Comparison of ENCODE assay signal across 9 mouse cellular contexts in the genomic region with DNA sequence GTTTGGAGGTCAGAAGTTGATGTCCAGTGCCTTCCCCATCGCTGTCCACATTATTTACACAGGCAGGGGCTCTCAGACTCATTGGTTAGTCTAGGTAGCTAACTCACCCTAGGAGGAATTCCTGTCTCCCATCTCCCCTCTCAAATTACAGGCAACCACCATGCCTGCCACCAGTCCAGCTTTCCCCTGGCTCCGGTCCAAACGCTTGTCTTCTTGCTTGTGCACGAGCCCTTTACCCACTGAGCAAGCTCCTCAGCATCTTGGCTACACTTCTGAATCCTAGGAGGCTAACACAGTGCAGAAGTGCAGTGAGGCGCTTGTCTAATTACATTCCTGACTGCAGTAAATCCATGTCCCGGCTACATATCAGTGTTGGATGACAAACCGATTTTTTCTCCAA. TPM values are rescaled to one million over a fixed set of nuclear protein-coding genes. Genes with fewer than 3 reads are reported as not detected.
DNase-seq lines count a peak whose midpoint lies in the region.
"Had no signal": no experiment of that assay in that cellular context is flagged by ENCODE, and none has a peak within 500 bp of the region (broad histone marks: within the 10 kb centered on the region; RNA-seq: fewer than 3 reads in every experiment).

No protein-coding gene starts in this region.

- peak; percentile 7 for DNase-seq in gastrocnemius, adult 18-20 months (ENCODE audit: low spot score)
- no peak for DNase-seq in gastrocnemius, adult 8-10 months (ENCODE audit: low spot score in 2 of 2)
- DNase-seq in kidney, postnatal 10 days: peak; percentile 35
- no peak for DNase-seq in kidney, adult 8-10 months
- peak; percentile 51 for DNase-seq in testis, postnatal 10 days (ENCODE audit: low spot score)
- no peak for DNase-seq in testis, postnatal 14 days (ENCODE audit: low spot score)
- no peak for DNase-seq in urinary bladder, postnatal 36 days (ENCODE audit: low spot score in 2 of 2)
- DNase-seq: adrenal gland, adult 2 months; lung, postnatal 36 days had no signal

RNA-seq across cellular contexts. Expression of gene Tmed8, which starts 19.1 kb away (rescaled TPM):
- total RNA-seq in gastrocnemius, adult 18-20 months (2021): 1 to 10 TPM; 1.3 to 1.4 TPM
- 1 to 10 TPM in 3 of 4 experiments, under 1 TPM in 1; 0.94 to 1.6 (median 1.5) TPM for total RNA-seq in gastrocnemius, adult 8-10 months (2022)

RNA-seq across cellular contexts. Expression of gene Noxred1, which starts 19.2 kb away (rescaled TPM):
- under 1 TPM; 0.55 to 0.94 TPM for total RNA-seq in gastrocnemius, adult 18-20 months (2021)
- total RNA-seq in gastrocnemius, adult 8-10 months (2022): under 1 TPM; 0.29 to 0.56 (median 0.38) TPM

RNA-seq across cellular contexts. Expression of gene Samd15, which starts 19.8 kb away (rescaled TPM):
- total RNA-seq in gastrocnemius, adult 18-20 months (2021): under 1 TPM in 1 of 2 experiments, not detected in 1; 0.25 TPM
- total RNA-seq in gastrocnemius, adult 8-10 months (2022): not detected

RNA-seq across cellular contexts. Expression of gene Vipas39, which starts 46.7 kb away (rescaled TPM):
- 1 to 10 TPM; 6.1 to 9.1 TPM for total RNA-seq in gastrocnemius, adult 18-20 months (2021)
- total RNA-seq in gastrocnemius, adult 8-10 months (2022): 1 to 10 TPM; 6.4 to 8.4 (median 7.5) TPM

RNA-seq across cellular contexts. Expression of gene Ahsa1, which starts 46.9 kb away (rescaled TPM):
- total RNA-seq in gastrocnemius, adult 18-20 months (2021): 100 to 1,000 TPM; 121 to 129 TPM
- total RNA-seq in gastrocnemius, adult 8-10 months (2022): 100 to 1,000 TPM; 106 to 131 (median 116) TPM

Comparison
In these comparisons a context has a peak if more than half of its experiments do, and no peak if none do; other contexts are left out.
1. DNase-seq: peak in gastrocnemius, adult 18-20 months (single experiment), kidney, postnatal 10 days (single experiment) and testis, postnatal 10 days (single experiment); none in gastrocnemius, adult 8-10 months (0 of 2), kidney, adult 8-10 months (0 of 2), testis, postnatal 14 days (single experiment) and urinary bladder, postnatal 36 days (0 of 2).